Mouse (Mus musculus): ENCODE results near the gene Ppm1b. TPM values are rescaled to one million over a fixed set of nuclear protein-coding genes. Genes with fewer than 3 reads are reported as not detected.

The Ppm1b gene
- polyA plus RNA-seq, 1 experiment from 2014 or later, result 91.4 TPM

- Histone ChIP-seq H3K9me3 (no peaks in the 10 kb centered on the region), H3K4me2 (peak overlapping the region; percentile 68)
- 1% methylated on average over 55 of the region's 55 CpGs for WGBS
Measured at GRCm38 (mm10) chr17:84957487-84958259, 1.1 kb downstream of the Ppm1b start.

GRCm38 (mm10) chr17:84958411-84958911 is 1.9 kb downstream of the Ppm1b start:
- peak overlapping the region; percentile 94 for H3K27ac ChIP-seq
- under 1% methylated on average over 52 of the region's 52 CpGs for WGBS
- H3K4me2 ChIP-seq, result peak overlapping the region; percentile 68
- no peaks in the 10 kb centered on the region for H3K27me3 ChIP-seq
- no peaks in the 10 kb centered on the region for H3K9me3 ChIP-seq
- H3K4me3 ChIP-seq (replicated peaks), result peak overlapping the region; percentile 99
- no peak for ATAC-seq (ENCODE audit: insufficient number of reproducible peaks, insufficient read depth, low FRiP score, low TSS enrichment, low read depth)
- peaks cover 21% of the 10 kb centered on the region for H3K4me1 ChIP-seq (replicated peaks)
- no peaks in the 10 kb centered on the region for H3K36me3 ChIP-seq
- peak overlapping the region; percentile 98 for H3K9ac ChIP-seq (replicated peaks)

More at GRCm38 (mm10) chr17:84957487-84958259, 1.1 kb downstream of the Ppm1b start:
- peak; percentile 99 for ATAC-seq (ENCODE audit: insufficient number of reproducible peaks, insufficient read depth, low FRiP score, low TSS enrichment, low read depth)
- no peaks in the 10 kb centered on the region for H3K36me3 ChIP-seq
- H3K4me3 ChIP-seq (replicated peaks), result peak overlapping the region; percentile 99
- H3K9ac ChIP-seq (replicated peaks), result peak overlapping the region; percentile 98
- H3K27me3 ChIP-seq, result no peaks in the 10 kb centered on the region
- H3K27ac ChIP-seq, result peak overlapping the region; percentile 94
- peaks cover 21% of the 10 kb centered on the region for H3K4me1 ChIP-seq (replicated peaks)

GRCm38 (mm10) chr17:84958986-84959664 is 2.6 kb downstream of the Ppm1b start:
- ATAC-seq (ENCODE audit: insufficient number of reproducible peaks, insufficient read depth, low FRiP score, low TSS enrichment, low read depth), result no peak
- peaks cover 21% of the 10 kb centered on the region for H3K4me1 ChIP-seq (replicated peaks)
- peak overlapping the region; percentile 99 for H3K4me3 ChIP-seq (replicated peaks)
- 25% methylated on average over 6 of the region's 6 CpGs for WGBS
- H3K36me3 ChIP-seq, result no peaks in the 10 kb centered on the region
- peak overlapping the region; percentile 68 for H3K4me2 ChIP-seq
- H3K9me3 ChIP-seq, result no peaks in the 10 kb centered on the region
- no peaks in the 10 kb centered on the region for H3K27me3 ChIP-seq
- H3K27ac ChIP-seq, result no peak overlapping the region
- H3K9ac ChIP-seq (replicated peaks), result peak overlapping the region; percentile 98

GRCm38 (mm10) chr17:84959665-84960020 is 3.1 kb downstream of the Ppm1b start:
- Histone ChIP-seq H3K9me3 (no peaks in the 10 kb centered on the region), H3K27ac (no peak overlapping the region), H3K36me3 (no peaks in the 10 kb centered on the region), H3K9ac (replicated peaks) (no peak overlapping the region), H3K4me1 (replicated peaks) (peaks cover 21% of the 10 kb centered on the region), H3K27me3 (no peaks in the 10 kb centered on the region), H3K4me2 (peak overlapping the region; percentile 68), H3K4me3 (replicated peaks) (peak overlapping the region; percentile 99)
- ATAC-seq (ENCODE audit: insufficient number of reproducible peaks, insufficient read depth, low FRiP score, low TSS enrichment, low read depth), result no peak
- 64% methylated on average over 3 of the region's 3 CpGs for WGBS

- ATAC-seq (ENCODE audit: insufficient number of reproducible peaks, insufficient read depth, low FRiP score, low TSS enrichment, low read depth), result no peak
- Histone ChIP-seq H3K9ac (replicated peaks) (no peak overlapping the region), H3K9me3 (no peaks in the 10 kb centered on the region), H3K4me2 (peak overlapping the region; percentile 68), H3K36me3 (peaks cover 4% of the 10 kb centered on the region; the same call in 1 of the 2 replicates), H3K4me1 (replicated peaks) (peaks cover 21% of the 10 kb centered on the region), H3K4me3 (replicated peaks) (0 out of 2 replicates have a peak overlapping the region, but pooled peaks have one; percentile 6), H3K27me3 (no peaks in the 10 kb centered on the region), H3K27ac (no peak overlapping the region)
- WGBS, result 70% methylated on average over 4 of the region's 4 CpGs
Measured at GRCm38 (mm10) chr17:84960136-84960535, 3.6 kb downstream of the Ppm1b start.

GRCm38 (mm10) chr17:84962046-84962445 is 5.5 kb downstream of the Ppm1b start:
- Histone ChIP-seq H3K36me3 (peaks cover 7% of the 10 kb centered on the region), H3K9ac (replicated peaks) (no peak overlapping the region), H3K27ac (no peak overlapping the region), H3K27me3 (no peaks in the 10 kb centered on the region), H3K9me3 (no peaks in the 10 kb centered on the region), H3K4me3 (replicated peaks) (no peak overlapping the region), H3K4me1 (replicated peaks) (peaks cover 13% of the 10 kb centered on the region), H3K4me2 (no peak overlapping the region)
- no peak for ATAC-seq (ENCODE audit: insufficient number of reproducible peaks, insufficient read depth, low FRiP score, low TSS enrichment, low read depth)
- 80% methylated on average over 4 of the region's 4 CpGs for WGBS

GRCm38 (mm10) chr17:84963651-84964050 is 7.1 kb downstream of the Ppm1b start:
- H3K36me3 ChIP-seq, result peaks cover 7% of the 10 kb centered on the region
- H3K4me2 ChIP-seq, result no peak overlapping the region
- H3K27ac ChIP-seq, result no peak overlapping the region
- no peak for ATAC-seq (ENCODE audit: insufficient number of reproducible peaks, insufficient read depth, low FRiP score, low TSS enrichment, low read depth)
- H3K9me3 ChIP-seq, result no peaks in the 10 kb centered on the region
- no peak overlapping the region for H3K4me3 ChIP-seq (replicated peaks)
- 92% methylated on average over 6 of the region's 6 CpGs for WGBS
- H3K27me3 ChIP-seq, result no peaks in the 10 kb centered on the region
- H3K9ac ChIP-seq (replicated peaks), result no peak overlapping the region
- H3K4me1 ChIP-seq (replicated peaks), result peaks cover 13% of the 10 kb centered on the region

GRCm38 (mm10) chr17:84966231-84966630 is 9.7 kb downstream of the Ppm1b start:
- no peak for ATAC-seq (ENCODE audit: insufficient number of reproducible peaks, insufficient read depth, low FRiP score, low TSS enrichment, low read depth)
- Histone ChIP-seq H3K9me3 (no peaks in the 10 kb centered on the region), H3K36me3 (peaks cover 11% of the 10 kb centered on the region), H3K4me2 (no peak overlapping the region), H3K9ac (replicated peaks) (no peak overlapping the region), H3K4me3 (replicated peaks) (no peak overlapping the region), H3K4me1 (replicated peaks) (no peaks in the 10 kb centered on the region), H3K27me3 (no peaks in the 10 kb centered on the region), H3K27ac (no peak overlapping the region)
- WGBS, result 89% methylated on average over 1 of the region's 1 CpGs

- Histone ChIP-seq H3K4me1 (replicated peaks) (no peaks in the 10 kb centered on the region), H3K27me3 (no peaks in the 10 kb centered on the region), H3K4me2 (no peak overlapping the region), H3K27ac (no peak overlapping the region), H3K36me3 (peaks cover 11% of the 10 kb centered on the region), H3K4me3 (replicated peaks) (no peak overlapping the region), H3K9ac (replicated peaks) (no peak overlapping the region), H3K9me3 (no peaks in the 10 kb centered on the region)
- ATAC-seq (ENCODE audit: insufficient number of reproducible peaks, insufficient read depth, low FRiP score, low TSS enrichment, low read depth), result no peak
- WGBS, result 68% methylated on average over 1 of the region's 1 CpGs
Measured at GRCm38 (mm10) chr17:84967045-84967444, 10.5 kb downstream of the Ppm1b start.

GRCm38 (mm10) chr17:84969916-84970315 is 13.4 kb downstream of the Ppm1b start:
- Histone ChIP-seq H3K4me1 (replicated peaks) (no peaks in the 10 kb centered on the region), H3K9me3 (no peaks in the 10 kb centered on the region), H3K4me2 (no peak overlapping the region), H3K27me3 (no peaks in the 10 kb centered on the region), H3K4me3 (replicated peaks) (no peak overlapping the region), H3K36me3 (peaks cover 9% of the 10 kb centered on the region), H3K27ac (no peak overlapping the region), H3K9ac (replicated peaks) (no peak overlapping the region)
- no peak for ATAC-seq (ENCODE audit: insufficient number of reproducible peaks, insufficient read depth, low FRiP score, low TSS enrichment, low read depth)
- WGBS, result 87% methylated on average over 8 of the region's 8 CpGs

GRCm38 (mm10) chr17:84981721-84982120 is 25.2 kb downstream of the Ppm1b start:
- ATAC-seq (ENCODE audit: insufficient number of reproducible peaks, insufficient read depth, low FRiP score, low TSS enrichment, low read depth), result no peak
- 93% methylated on average over 1 of the region's 1 CpGs for WGBS

More at GRCm38 (mm10) chr17:84981721-84982120, 25.2 kb downstream of the Ppm1b start:
- H3K9ac ChIP-seq (replicated peaks), result no peak overlapping the region
- H3K4me3 ChIP-seq (replicated peaks), result no peak overlapping the region
- peaks cover 5% of the 10 kb centered on the region; the same call in 1 of the 2 replicates for H3K9me3 ChIP-seq
- no peak overlapping the region for H3K27ac ChIP-seq
- no peak overlapping the region for H3K4me2 ChIP-seq
- H3K4me1 ChIP-seq (replicated peaks), result peaks cover 15% of the 10 kb centered on the region
- peaks cover 8% of the 10 kb centered on the region; the same call in 1 of the 2 replicates for H3K36me3 ChIP-seq
- no peaks in the 10 kb centered on the region for H3K27me3 ChIP-seq
